In genomic region chr9:118984650-118985432, GRCm38 (mm10) we compare ENCODE assay signal across 19 mouse cellular contexts. TPM values are rescaled to one million over a fixed set of nuclear protein-coding genes. Genes with fewer than 3 reads are reported as not detected.
A peak's percentile ranks its signal among the peaks of the same experiment; 100 is the strongest.
DNase-seq lines count a peak whose midpoint lies in the region; ATAC-seq and TF ChIP-seq lines count a peak whose summit lies in the region.
"Had no signal": no experiment of that assay in that cellular context is flagged by ENCODE, and none has a peak within 500 bp of the region (broad histone marks: within the 10 kb centered on the region; RNA-seq: fewer than 3 reads in every experiment).

No protein-coding gene starts in this region.

- peaks cover 57% of the 10 kb centered on the region for H3K4me1 ChIP-seq in heart, embryonic 11.5 days (ENCODE audit: control insufficient read depth, insufficient read depth, low read length)
- peaks cover 77% of the 10 kb centered on the region for H3K4me1 ChIP-seq in kidney, embryonic 16.5 days (ENCODE audit: insufficient read depth, low read length)
- peaks cover 37% of the 10 kb centered on the region for H3K4me1 ChIP-seq in kidney, postnatal 0 days (replicated peaks; ENCODE audit: insufficient read depth, low read length)
- peaks cover 5% of the 10 kb centered on the region for H3K4me1 ChIP-seq in stomach, postnatal 0 days (replicated peaks; ENCODE audit: control insufficient read depth, insufficient read depth)
- peaks cover 16% of the 10 kb centered on the region for H3K4me1 ChIP-seq in midbrain, embryonic 15.5 days

- H3K4me3 ChIP-seq in heart, embryonic 11.5 days (ENCODE audit: low read depth, low read length), result no peak overlapping the region
- H3K4me3 ChIP-seq in kidney, embryonic 16.5 days (ENCODE audit: low read length), result no peak overlapping the region
- no peak overlapping the region for H3K4me3 ChIP-seq in kidney, postnatal 0 days (replicated peaks; ENCODE audit: low read depth, low read length)
- no peak overlapping the region for H3K4me3 ChIP-seq in stomach, postnatal 0 days (ENCODE audit: low read depth, low read length)
- no peak overlapping the region for H3K4me3 ChIP-seq in midbrain, embryonic 15.5 days
- H3K4me3 ChIP-seq: forebrain, embryonic 12.5 days; midbrain, embryonic 10.5 days; myocyte; stomach, embryonic 15.5 days had no signal

- DNase-seq in heart, adult 11 months, result peak; percentile 94
- no peak for DNase-seq in kidney, postnatal 10 days
- DNase-seq in kidney, postnatal 0 days (ENCODE audit: low spot score), result peak; percentile 55
- DNase-seq in stomach, postnatal 0 days (ENCODE audit: low spot score), result no peak
- DNase-seq: cerebellum, adult 18-20 months; heart, postnatal 4 days; right cerebral cortex, adult 18-20 months; spleen, adult 18-20 months; thymus, postnatal 36 days had no signal

- no peak for TF ChIP-seq CTCF in kidney, postnatal 0 days (IDR thresholded peaks at IDR 0.05; ENCODE audit: low read depth)
- TF ChIP-seq CTCF in stomach, postnatal 0 days (IDR thresholded peaks at IDR 0.05; ENCODE audit: low read depth), result no peak

- no peak for TF ChIP-seq EP300 in stomach, postnatal 0 days (optimal IDR thresholded peaks at IDR 0.05)

- no peak for ATAC-seq in heart, embryonic 11.5 days (replicated peaks; ENCODE audit: insufficient number of reproducible peaks, low FRiP score, low TSS enrichment)
- ATAC-seq in kidney, embryonic 16.5 days (ENCODE audit: low FRiP score, low TSS enrichment), result no peak
- ATAC-seq in kidney, postnatal 0 days (replicated peaks; ENCODE audit: low FRiP score, low read depth), result no peak
- peak; percentile 64 for ATAC-seq in stomach, postnatal 0 days (ENCODE audit: low FRiP score, low TSS enrichment)
- no peak for ATAC-seq in granulocyte monocyte progenitor cell, adult 5-6 weeks (replicated peaks; ENCODE audit: poor library complexity, severe bottlenecking)
- no peak for ATAC-seq in midbrain, embryonic 15.5 days (replicated peaks)
- ATAC-seq: Patski had no signal

- H3K36me3 ChIP-seq in heart, embryonic 11.5 days (ENCODE audit: control insufficient read depth, insufficient read depth, low read length), result no peaks in the 10 kb centered on the region
- no peaks in the 10 kb centered on the region for H3K36me3 ChIP-seq in kidney, embryonic 16.5 days (ENCODE audit: insufficient read depth, low read length)
- H3K36me3 ChIP-seq in kidney, postnatal 0 days (ENCODE audit: insufficient read depth, low read length), result no peaks in the 10 kb centered on the region
- no peaks in the 10 kb centered on the region for H3K36me3 ChIP-seq in stomach, postnatal 0 days (ENCODE audit: control insufficient read depth, insufficient read depth, low read length)
- H3K36me3 ChIP-seq in midbrain, embryonic 15.5 days (replicated peaks), result no peaks in the 10 kb centered on the region
- H3K36me3 ChIP-seq: forebrain, embryonic 12.5 days; midbrain, embryonic 10.5 days; stomach, embryonic 15.5 days had no signal

- H3K9me3 ChIP-seq in heart, embryonic 11.5 days (replicated peaks; ENCODE audit: control insufficient read depth, low read length), result no peaks in the 10 kb centered on the region
- H3K9me3 ChIP-seq in kidney, embryonic 16.5 days (ENCODE audit: low read length), result no peaks in the 10 kb centered on the region
- H3K9me3 ChIP-seq in kidney, postnatal 0 days (replicated peaks; ENCODE audit: low read length), result no peaks in the 10 kb centered on the region
- no peaks in the 10 kb centered on the region for H3K9me3 ChIP-seq in stomach, postnatal 0 days (ENCODE audit: control insufficient read depth, low read length)
- H3K9me3 ChIP-seq in midbrain, embryonic 15.5 days, result no peaks in the 10 kb centered on the region
- H3K9me3 ChIP-seq: forebrain, embryonic 12.5 days; midbrain, embryonic 10.5 days; stomach, embryonic 15.5 days had no signal

- WGBS in heart, embryonic 11.5 days (ENCODE audit: insufficient replicate concordance), result 63% methylated on average over 15 of the region's 15 CpGs
- WGBS in kidney, embryonic 16.5 days, result 55% methylated on average over 15 of the region's 15 CpGs
- 51% methylated on average over 15 of the region's 15 CpGs for WGBS in kidney, postnatal 0 days
- WGBS in stomach, postnatal 0 days, result 66% methylated on average over 15 of the region's 15 CpGs
- 66% methylated on average over 15 of the region's 15 CpGs for WGBS in midbrain, embryonic 15.5 days

- H3K9ac ChIP-seq in heart, embryonic 11.5 days (ENCODE audit: low read depth, low read length), result no peak overlapping the region
- H3K9ac ChIP-seq in kidney, embryonic 16.5 days (replicated peaks; ENCODE audit: low read length), result no peak overlapping the region
- no peak overlapping the region for H3K9ac ChIP-seq in kidney, postnatal 0 days (ENCODE audit: low read depth, low read length)
- no peak overlapping the region for H3K9ac ChIP-seq in stomach, postnatal 0 days (ENCODE audit: low read length)
- no peak overlapping the region for H3K9ac ChIP-seq in midbrain, embryonic 15.5 days
- H3K9ac ChIP-seq: forebrain, embryonic 12.5 days; liver, embryonic 14.5 days; stomach, embryonic 15.5 days had no signal

- no peak overlapping the region for H3K27ac ChIP-seq in heart, embryonic 11.5 days (ENCODE audit: low read depth, low read length)
- H3K27ac ChIP-seq in kidney, embryonic 16.5 days (ENCODE audit: low read length), result peak overlapping the region; percentile 52; the same call in 1 of the 2 replicates
- H3K27ac ChIP-seq in kidney, postnatal 0 days, result peak overlapping the region; percentile 75; the same call in 1 of the 2 replicates
- no peak overlapping the region for H3K27ac ChIP-seq in stomach, postnatal 0 days (replicated peaks)
- no peak overlapping the region for H3K27ac ChIP-seq in midbrain, embryonic 15.5 days
- H3K27ac ChIP-seq: forebrain, embryonic 12.5 days; liver, embryonic 14.5 days; midbrain, embryonic 10.5 days; stomach, embryonic 15.5 days had no signal

- H3K4me2 ChIP-seq in heart, embryonic 11.5 days, result no peak overlapping the region
- H3K4me2 ChIP-seq in kidney, embryonic 16.5 days (replicated peaks; ENCODE audit: low read depth, low read length), result no peak overlapping the region
- no peak overlapping the region for H3K4me2 ChIP-seq in kidney, postnatal 0 days (ENCODE audit: low read length)
- H3K4me2 ChIP-seq in stomach, postnatal 0 days (replicated peaks; ENCODE audit: low read depth), result no peak overlapping the region
- no peak overlapping the region for H3K4me2 ChIP-seq in midbrain, embryonic 15.5 days
- H3K4me2 ChIP-seq: forebrain, embryonic 12.5 days; stomach, embryonic 15.5 days had no signal

- H3K27me3 ChIP-seq in heart, embryonic 11.5 days (ENCODE audit: control insufficient read depth, insufficient read depth, low read length), result no peaks in the 10 kb centered on the region
- H3K27me3 ChIP-seq in kidney, embryonic 16.5 days (ENCODE audit: insufficient read depth, low read length), result no peaks in the 10 kb centered on the region
- H3K27me3 ChIP-seq in kidney, postnatal 0 days (ENCODE audit: insufficient read depth, low read length), result no peaks in the 10 kb centered on the region
- H3K27me3 ChIP-seq in stomach, postnatal 0 days (ENCODE audit: control insufficient read depth, insufficient read depth, low read length), result no peaks in the 10 kb centered on the region
- H3K27me3 ChIP-seq in midbrain, embryonic 15.5 days (replicated peaks), result no peaks in the 10 kb centered on the region
- H3K27me3 ChIP-seq: forebrain, embryonic 12.5 days; Patski; stomach, embryonic 15.5 days had no signal

RNA-seq across cellular contexts. Expression of gene Ctdspl, which starts 58.6 kb away (rescaled TPM):
- 8.5 and 10.5 TPM in 2 replicates for polyA plus RNA-seq in heart, embryonic 11.5 days (2014; fragmentation: Nextera tagmentation; extraction: Ambion mirVana)
- polyA plus RNA-seq in kidney, embryonic 16.5 days (2015; fragmentation: Nextera tagmentation; extraction: Ambion mirVana), result 27.5 and 30.7 TPM in 2 replicates
- polyA plus RNA-seq in kidney, postnatal 0 days (2015; fragmentation: Nextera tagmentation; extraction: Ambion mirVana), result 21.9 and 24.2 TPM in 2 replicates
- polyA plus RNA-seq in stomach, postnatal 0 days (2015; fragmentation: Nextera tagmentation; extraction: Ambion mirVana), result 7.4 and 9.0 TPM in 2 replicates
- total RNA-seq in granulocyte monocyte progenitor cell, adult 5-6 weeks (2014; fragmentation: Nextera tagmentation), result 25.4 and 28.7 TPM in 2 replicates
- total RNA-seq in granulocyte monocyte progenitor cell, adult 5-6 weeks (2017), result 6.5 and 7.9 TPM in 2 replicates
- 7.5 and 8.3 TPM in 2 replicates for polyA plus RNA-seq in midbrain, embryonic 15.5 days (2015; fragmentation: Nextera tagmentation; extraction: Ambion mirVana)

Comparison
In these comparisons a context has a peak if more than half of its experiments do, and no peak if none do; other contexts are left out.
1. DNase-seq: peak in heart, adult 11 months (single experiment) and kidney, postnatal 0 days (single experiment); none in kidney, postnatal 10 days (single experiment) and stomach, postnatal 0 days (single experiment).
2. H3K27ac ChIP-seq: peak in kidney, embryonic 16.5 days (single experiment) and kidney, postnatal 0 days (single experiment); none in heart, embryonic 11.5 days (single experiment), stomach, postnatal 0 days (single experiment) and midbrain, embryonic 15.5 days (single experiment).